Mouse (Mus musculus) MEL (cell line): ENCODE results near the gene Med8. TPM values are rescaled to one million over a fixed set of nuclear protein-coding genes. Genes with fewer than 3 reads are reported as not detected.

Experiments used
- DNase-seq: peaks from one replicate; pipeline ENCODE4 v3.0.0; 2011; ENCODE audit warnings: low read depth, low spot score
- H3K27ac ChIP-seq: 2 replicates; pipeline ENCODE4 v1.5.1; 2012; ENCODE audit warnings: low read depth, mild to moderate bottlenecking, control low read depth, low read length, moderate library complexity; ENCODE audit not compliant: control insufficient read depth
- H3K27me3 ChIP-seq, 2 experiments: fragments of 150-350 bp in 1 of 2; sonication (generic) in 1 of 2; 2 replicates each; pipeline ENCODE4 v1.6.1; 2012; ENCODE audit warnings: low read length in 2 of 2, mild to moderate bottlenecking in 2 of 2, improper control_type of control experiment in 1 of 2, moderate library complexity in 1 of 2; ENCODE audit not compliant: insufficient read depth in 2 of 2, control insufficient read depth in 1 of 2
- H3K36me3 ChIP-seq, 2 experiments: 2 replicates each; pipeline ENCODE4 v1.6.1; 2012 to 2014; ENCODE audit warnings: low read length in 2 of 2, improper control_type of control experiment in 1 of 2, inconsistent platforms in 1 of 2, mild to moderate bottlenecking in 1 of 2; ENCODE audit not compliant: insufficient read depth in 2 of 2, control insufficient read depth in 1 of 2
- H3K4me1 ChIP-seq, 2 experiments: fragments of 150-350 bp in 1 of 2; sonication (generic) in 1 of 2; 2 replicates each; pipeline ENCODE4 v1.6.1; 2012; ENCODE audit warnings: low read length in 2 of 2, improper control_type of control experiment in 1 of 2, mild to moderate bottlenecking in 1 of 2; ENCODE audit not compliant: insufficient read depth in 2 of 2, control insufficient read depth in 1 of 2
- H3K4me3 ChIP-seq, 2 experiments: fragments of 150-350 bp in 1 of 2; sonication (generic) in 1 of 2; 2 replicates each; pipeline ENCODE4 v1.5.1; 2012; ENCODE audit warnings: low read depth in 2 of 2, low read length in 2 of 2, mild to moderate bottlenecking in 2 of 2, moderate library complexity in 2 of 2, control low read depth in 1 of 2, improper control_type of control experiment in 1 of 2; ENCODE audit not compliant: control insufficient read depth in 1 of 2, insufficient read depth in 1 of 2
- H3K79me2 ChIP-seq: 2 replicates; pipeline ENCODE4 v1.6.1; 2012; ENCODE audit warnings: mild to moderate bottlenecking, low read length, moderate library complexity; ENCODE audit not compliant: control insufficient read depth, poor library complexity, insufficient read depth
- H3K9ac ChIP-seq: 2 replicates; pipeline ENCODE4 v1.6.1; 2012; ENCODE audit warnings: low read depth, mild to moderate bottlenecking, control low read depth, low read length, moderate library complexity; ENCODE audit not compliant: control insufficient read depth, poor library complexity, severe bottlenecking
- H3K9me3 ChIP-seq: fragments of 150-350 bp; sonication (generic); replicated peaks from 2 replicates; pipeline ENCODE4 v1.6.1; 2012; ENCODE audit warnings: mild to moderate bottlenecking, low read length, improper control_type of control experiment, moderate library complexity; ENCODE audit not compliant: insufficient read depth
- BHLHE40 ChIP-seq: IDR thresholded peaks from 2 replicates; pipeline ENCODE4 v1.6.1; 2012; ENCODE audit warnings: low read depth, mild to moderate bottlenecking, inconsistent platforms, low read length, improper control_type of control experiment, borderline replicate concordance
- CHD2 ChIP-seq: IDR thresholded peaks from 2 replicates; pipeline ENCODE4 v1.6.1; 2011; ENCODE audit warnings: low read length, improper control_type of control experiment
- E2F4 ChIP-seq: IDR thresholded peaks from 2 replicates; pipeline ENCODE4 v1.6.1; 2011; ENCODE audit warnings: low read depth, low read length, improper control_type of control experiment, borderline replicate concordance
- GABPA ChIP-seq: IDR thresholded peaks from 2 replicates; pipeline ENCODE4 v1.6.1; 2012; ENCODE audit warnings: low read depth, mild to moderate bottlenecking, inconsistent platforms, low read length, improper control_type of control experiment, moderate library complexity
- GATA1 ChIP-seq: IDR thresholded peaks from 2 replicates; pipeline ENCODE4 v1.6.1; 2011; ENCODE audit warnings: low read depth, low read length, improper control_type of control experiment
- KAT2A ChIP-seq: conservative IDR thresholded peaks from 2 replicates; pipeline ENCODE4 v1.6.1; 2012; ENCODE audit warnings: low read depth, low read length, improper control_type of control experiment, inconsistent platforms
- MAZ ChIP-seq: IDR thresholded peaks from 2 replicates; pipeline ENCODE4 v1.6.1; 2012; ENCODE audit warnings: low read depth, mild to moderate bottlenecking, inconsistent platforms, low read length, improper control_type of control experiment
- MYB ChIP-seq: IDR thresholded peaks from 2 replicates; pipeline ENCODE4 v1.6.1; 2011; ENCODE audit warnings: mild to moderate bottlenecking, low read depth, low read length, improper control_type of control experiment
- NRF1 ChIP-seq: IDR thresholded peaks from 2 replicates; pipeline ENCODE4 v1.6.1; 2014; ENCODE audit warnings: low read depth, mild to moderate bottlenecking, inconsistent platforms, low read length, improper control_type of control experiment, moderate library complexity; ENCODE audit not compliant: poor library complexity, insufficient read depth, severe bottlenecking
- POLR2AphosphoS5 ChIP-seq: IDR thresholded peaks from 2 replicates; pipeline ENCODE4 v1.6.1; 2012; ENCODE audit warnings: low read depth, borderline replicate concordance, mild to moderate bottlenecking, inconsistent platforms, low read length, moderate library complexity, mixed read lengths
- RAD21 ChIP-seq: IDR thresholded peaks from 2 replicates; pipeline ENCODE4 v1.6.1; 2011; ENCODE audit warnings: mild to moderate bottlenecking, low read depth, low read length, improper control_type of control experiment
- RCOR1 ChIP-seq: IDR thresholded peaks from 2 replicates; pipeline ENCODE4 v1.6.1; 2012; ENCODE audit warnings: low read depth, mild to moderate bottlenecking, inconsistent platforms, low read length, improper control_type of control experiment
- TAL1 ChIP-seq: IDR thresholded peaks from 2 replicates; pipeline ENCODE4 v1.6.1; 2012; ENCODE audit warnings: mild to moderate bottlenecking, inconsistent platforms, low read length, moderate library complexity, mixed read lengths
- USF1 ChIP-seq: IDR thresholded peaks from 2 replicates; pipeline ENCODE4 v1.6.1; 2014; ENCODE audit warnings: low read depth, mild to moderate bottlenecking, inconsistent platforms, low read length, improper control_type of control experiment, moderate library complexity
- ZNF384 ChIP-seq: IDR thresholded peaks from 2 replicates; pipeline ENCODE4 v1.6.1; 2012; ENCODE audit warnings: low read depth, mild to moderate bottlenecking, inconsistent platforms, low read length, improper control_type of control experiment
- polyA plus RNA-seq, 2 experiments: library from polyadenylated mRNA; stranded (reverse) in 1 of 2; unstranded in 1 of 2; fragments of >175 nt in 1 of 2; fragments of >200 nt in 1 of 2; gene quantifications; 2 replicates each; pipeline versions ENCODE4 v1.2.1 to v1.2.4; 2012; ENCODE audit warnings: low replicate concordance in 2 of 2, low read depth in 1 of 2; ENCODE audit not compliant: insufficient read length in 2 of 2, insufficient read depth in 1 of 2, missing spikeins in 1 of 2
- total RNA-seq: library from RNA; depleted of rRNA; stranded (reverse); fragments of 300-350 nt; gene quantifications from 2 replicates; pipeline ENCODE4 v1.2.3, GENCODE M21; 2012; rRNA removed

Med8 gene
- total and polyA plus RNA-seq, 3 experiments = 84.2 to 159 (median 134) TPM

- no peaks in the 10 kb centered on the region for H3K9me3 ChIP-seq
- no peak overlapping the region for H3K27ac ChIP-seq
- no peaks in the 10 kb centered on the region for H3K4me1 ChIP-seq
- H3K4me3 ChIP-seq = no peak overlapping the region
- H3K79me2 ChIP-seq = no peaks in the 10 kb centered on the region
- H3K36me3 ChIP-seq = no peaks in the 10 kb centered on the region
- TF ChIP-seq RAD21 = no peak
- TF ChIP-seq POLR2AphosphoS5 = no peak
- no peak for TF ChIP-seq KAT2A
- no peak for TF ChIP-seq TAL1
- TF ChIP-seq MAZ = no peak
- no peak for TF ChIP-seq GABPA
- TF ChIP-seq MYB = no peak
- no peak for TF ChIP-seq RCOR1
- TF ChIP-seq CHD2 = no peak
- TF ChIP-seq GATA1 = no peak
- TF ChIP-seq E2F4 = no peak
- TF ChIP-seq NRF1 = no peak
- no peak for TF ChIP-seq BHLHE40
- TF ChIP-seq ZNF384 = no peak
- no peak for TF ChIP-seq USF1
- no peak overlapping the region for H3K9ac ChIP-seq
- no peak for DNase-seq
- H3K27me3 ChIP-seq = peaks cover 5 to 22% of the 10 kb centered on the region in 2 experiments
These were observed 55.8 kb downstream of the Med8 start for GRCm38 (mm10) chr4:118464956-118465355.

Other genes starting within 250 kb of the Med8 start
- gene Kdm4a, start 229.3 kb upstream of the Med8 start, total RNA-seq = 31.4 and 36.8 TPM in 2 replicates
- 10 to 100 TPM in 1 of 2 experiments, not detected in 1; 49.6 TPM for gene Kdm4a, start 229.3 kb upstream of the Med8 start, polyA plus RNA-seq
- 0.04 TPM in 1 of 2 replicates, not detected in the other for gene Ptprf, start 117.9 kb upstream of the Med8 start, total RNA-seq
- gene Ptprf, start 117.9 kb upstream of the Med8 start, polyA plus RNA-seq = not detected
- gene Szt2, start 64 bp upstream of the Med8 start, total RNA-seq = 5.7 and 7.3 TPM in 2 replicates
- gene Szt2, start 64 bp upstream of the Med8 start, polyA plus RNA-seq = 10 to 100 TPM in 1 of 2 experiments, not detected in 1; 24.0 TPM
- 93.5 and 134 TPM in 2 replicates for gene Elovl1, start 18.8 kb downstream of the Med8 start, total RNA-seq
- 100 to 1,000 TPM; 246 to 391 TPM for gene Elovl1, start 18.8 kb downstream of the Med8 start, polyA plus RNA-seq
- gene Cdc20, start 28.0 kb downstream of the Med8 start, total RNA-seq = 189 and 211 TPM in 2 replicates
- 100 to 1,000 TPM in 1 of 2 experiments, not detected in 1; 247 TPM for gene Cdc20, start 28.0 kb downstream of the Med8 start, polyA plus RNA-seq
- gene Mpl, start 48.2 kb downstream of the Med8 start, total RNA-seq = 0.04 TPM in 1 of 2 replicates, not detected in the other
- under 1 TPM in 1 of 2 experiments, not detected in 1; 0.04 TPM for gene Mpl, start 48.2 kb downstream of the Med8 start, polyA plus RNA-seq
- gene Tie1, start 80.7 kb downstream of the Med8 start, total RNA-seq = not detected in 2 replicates
- gene Tie1, start 80.7 kb downstream of the Med8 start, polyA plus RNA-seq = under 1 TPM in 1 of 2 experiments, not detected in 1; 0.03 TPM
- not detected in 2 replicates for gene 2610528J11Rik, start 117.7 kb downstream of the Med8 start, total RNA-seq
- not detected for gene 2610528J11Rik, start 117.7 kb downstream of the Med8 start, polyA plus RNA-seq
- gene Tmem125, start 134.7 kb downstream of the Med8 start, total RNA-seq = 1.5 and 1.8 TPM in 2 replicates
- 1 to 10 TPM in 1 of 2 experiments, not detected in 1; 3.2 TPM for gene Tmem125, start 134.7 kb downstream of the Med8 start, polyA plus RNA-seq
- gene Cfap57, start 211.4 kb downstream of the Med8 start, total RNA-seq = not detected in 2 replicates
- gene Cfap57, start 211.4 kb downstream of the Med8 start, polyA plus RNA-seq = not detected
- 313 and 357 TPM in 2 replicates for gene Ebna1bp2, start 211.5 kb downstream of the Med8 start, total RNA-seq
- gene Ebna1bp2, start 211.5 kb downstream of the Med8 start, polyA plus RNA-seq = 100 to 1,000 TPM in 1 of 2 experiments, not detected in 1; 378 TPM
- not detected in 2 replicates for gene Olfr62, start 249.6 kb downstream of the Med8 start, total RNA-seq
- not detected for gene Olfr62, start 249.6 kb downstream of the Med8 start, polyA plus RNA-seq